Mouse (Mus musculus) heart, embryonic 12.5 days (tissue): ENCODE measurements around the gene Gm5800. TPM values are rescaled to one million over a fixed set of nuclear protein-coding genes. Genes with fewer than 3 reads are reported as not detected.
A peak's percentile ranks its signal among the peaks of the same experiment; 100 is the strongest.
"Not testable (repeated sequence)": the region's sequence is repeated elsewhere in the genome, so short reads cannot be mapped to it uniquely, and the experiment has no call there.

Experiments used
- ATAC-seq: fragments of 200-750 bp; cut with Nextera tagmentation; 2 replicates; pipeline ENCODE4 v1.8.0; 2017; ENCODE audit warnings: moderate TSS enrichment, moderate library complexity; ENCODE audit not compliant: insufficient number of reproducible peaks, low FRiP score
- H3K27ac ChIP-seq: fragments of 300-500 bp; sonication (generic); 2 replicates; pipeline ENCODE4 v1.5.1; 2016; ENCODE audit warnings: mild to moderate bottlenecking, moderate library complexity; ENCODE audit not compliant: poor library complexity, severe bottlenecking
- H3K27me3 ChIP-seq: fragments of 300-500 bp; sonication (generic); replicated peaks from 2 replicates; pipeline ENCODE4 v1.6.1; 2016; ENCODE audit warnings: mild to moderate bottlenecking, moderate library complexity
- H3K36me3 ChIP-seq: fragments of 300-500 bp; sonication (generic); 2 replicates; pipeline ENCODE4 v1.6.1; 2016; ENCODE audit warnings: mild to moderate bottlenecking, moderate library complexity
- H3K4me1 ChIP-seq: fragments of 300-500 bp; sonication (generic); replicated peaks from 2 replicates; pipeline ENCODE4 v1.6.1; 2016; ENCODE audit warnings: mild to moderate bottlenecking
- H3K4me2 ChIP-seq: fragments of 300-500 bp; sonication (generic); 2 replicates; pipeline ENCODE4 v1.6.1; 2016; ENCODE audit warnings: mild to moderate bottlenecking, moderate library complexity
- H3K4me3 ChIP-seq: fragments of 300-500 bp; sonication (generic); 2 replicates; pipeline ENCODE4 v1.5.1; 2016; ENCODE audit warnings: mild to moderate bottlenecking
- H3K9ac ChIP-seq: fragments of 300-500 bp; sonication (generic); 2 replicates; pipeline ENCODE4 v1.6.1; 2016; ENCODE audit warnings: mild to moderate bottlenecking, moderate library complexity
- H3K9me3 ChIP-seq: fragments of 300-500 bp; sonication (generic); replicated peaks from 2 replicates; pipeline ENCODE4 v1.6.1; 2016; ENCODE audit warnings: mild to moderate bottlenecking, moderate library complexity
- WGBS: fragments of 180-500 bp; shearing (Covaris S2); methylation state at CpG from one replicate; pipeline ENCODE4 v1.1.7; 2016; 5-methylcytosine and 5-hydroxymethylcytosine counted together
- polyA plus RNA-seq: library from polyadenylated mRNA; unstranded; fragments of >200 nt; fragmentation: Nextera tagmentation; extraction: Ambion mirVana; gene quantifications from 2 replicates; pipeline ENCODE4 v1.2.1, GENCODE M21; 2016

Gene Gm5800
- polyA plus RNA-seq = not detected in 2 replicates

DNA sequence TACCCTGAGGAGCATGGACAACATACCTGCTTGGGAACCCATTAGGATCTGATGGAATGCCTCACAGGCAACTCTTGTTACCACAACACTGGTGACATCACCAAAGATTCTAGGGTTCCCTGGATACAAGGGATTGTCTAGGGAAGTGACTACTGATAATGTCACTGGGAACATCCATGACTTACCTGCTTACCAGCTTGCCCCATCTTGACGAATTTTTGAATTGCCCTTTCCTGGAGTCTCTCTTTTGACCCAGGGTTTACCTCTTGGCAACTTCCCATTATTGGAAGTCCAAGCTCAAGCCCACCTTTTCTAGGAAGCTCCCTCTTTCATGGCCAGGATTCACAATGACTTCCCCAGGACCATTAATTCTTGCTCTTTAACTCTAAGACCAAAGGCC is at the start of gene Gm5800:
Gm5800 (minus strand) TSS at position 101 of the 400 bp plus-strand sequence.
- H3K27me3 ChIP-seq = no peaks in the 10 kb centered on the region
- ATAC-seq = no peak
- no peak within 1 kb of the TSS for H3K9ac ChIP-seq
- no peaks in the 10 kb centered on the region for H3K4me1 ChIP-seq
- H3K36me3 ChIP-seq = no peaks in the 10 kb centered on the region
- H3K4me3 ChIP-seq = no peak within 1 kb of the TSS
- no peak within 1 kb of the TSS for H3K4me2 ChIP-seq
- H3K9me3 ChIP-seq = no peaks in the 10 kb centered on the region
- no peak within 1 kb of the TSS for H3K27ac ChIP-seq
- 37% methylated on average over 1 of the region's 1 CpGs for WGBS

DNA sequence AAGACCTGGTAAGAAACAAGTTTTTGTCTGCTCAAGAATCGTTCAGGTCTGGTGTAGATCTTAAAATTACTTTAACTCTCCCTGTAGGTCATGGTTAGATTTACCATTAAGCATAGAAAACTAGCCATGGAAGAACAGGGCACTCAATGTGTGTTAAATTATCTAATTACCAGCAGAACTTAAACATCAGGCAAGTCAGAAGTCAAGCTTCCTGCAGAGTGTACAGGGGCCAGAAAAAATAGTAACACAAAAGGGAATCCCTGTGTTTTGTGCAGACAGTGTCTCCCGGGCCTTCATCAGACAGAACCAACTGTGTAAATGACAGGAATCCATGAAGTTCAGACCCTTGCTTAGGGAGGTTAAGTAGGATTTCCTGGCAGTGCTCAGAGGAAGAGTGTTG is 39.0 kb upstream of the Gm5800 start:
- no peak for ATAC-seq
- H3K27ac ChIP-seq = no peak overlapping the region
- H3K4me1 ChIP-seq = no peaks in the 10 kb centered on the region
- H3K9ac ChIP-seq = no peak overlapping the region
- H3K27me3 ChIP-seq = no peaks in the 10 kb centered on the region
- no peaks in the 10 kb centered on the region for H3K36me3 ChIP-seq
- H3K4me3 ChIP-seq = no peak overlapping the region
- H3K9me3 ChIP-seq = no peaks in the 10 kb centered on the region
- no peak overlapping the region for H3K4me2 ChIP-seq
- WGBS = 72% methylated on average over 2 of the region's 2 CpGs

DNA sequence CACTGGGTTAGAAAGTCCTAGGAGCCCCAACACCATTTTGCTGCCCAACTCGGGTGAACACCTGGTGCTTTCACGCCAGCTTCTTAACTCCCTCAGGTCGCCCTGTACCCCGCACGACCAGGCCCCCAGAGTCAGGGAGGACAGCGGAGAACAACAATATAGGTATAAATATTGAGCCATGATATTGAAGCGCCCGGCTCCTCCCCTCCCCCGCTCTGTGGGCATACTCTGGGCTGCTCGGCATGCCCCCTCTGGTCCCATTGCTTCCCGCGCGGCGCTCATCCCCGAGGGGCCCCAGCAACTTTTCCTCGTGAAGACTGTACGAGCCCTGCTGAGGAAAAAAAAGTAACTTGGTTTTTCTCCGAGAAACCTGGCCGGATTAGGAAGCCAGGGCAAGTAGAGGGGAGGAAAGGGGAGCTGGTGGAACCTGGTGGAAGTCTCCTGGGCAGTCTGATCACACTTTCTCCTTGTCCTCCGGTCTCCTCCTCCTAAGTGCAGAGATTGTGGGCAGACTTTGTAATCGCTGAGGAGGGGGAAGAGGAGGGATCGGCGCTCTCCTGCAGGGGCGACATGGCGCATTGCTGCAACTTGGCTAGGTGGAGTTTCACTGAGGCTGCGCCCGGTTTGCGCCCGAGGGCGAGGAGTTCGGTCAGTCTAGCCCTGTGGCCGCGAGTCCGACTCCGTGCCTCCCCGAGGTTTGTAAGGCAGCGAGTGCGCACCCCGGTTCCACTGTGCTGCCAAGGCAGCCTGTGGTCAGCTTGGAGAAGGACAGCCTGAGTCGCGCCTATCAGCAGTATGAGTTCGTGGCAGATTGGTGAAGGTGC is 23.6 kb upstream of the Gm5800 start:
- H3K27ac ChIP-seq = no peak overlapping the region
- H3K9me3 ChIP-seq = no peaks in the 10 kb centered on the region
- WGBS = under 1% methylated on average over 42 of the region's 42 CpGs
- H3K36me3 ChIP-seq = no peaks in the 10 kb centered on the region
- peak overlapping the region; percentile 45 for H3K4me3 ChIP-seq
- H3K27me3 ChIP-seq = peaks cover 57% of the 10 kb centered on the region
- ATAC-seq = peak; percentile 25; the same call in 1 of the 2 replicates
- peaks cover 15% of the 10 kb centered on the region for H3K4me1 ChIP-seq
- H3K9ac ChIP-seq = 0 out of 2 replicates have a peak overlapping the region, but pooled peaks have one; percentile 26
- H3K4me2 ChIP-seq = peak overlapping the region; percentile 90

DNA sequence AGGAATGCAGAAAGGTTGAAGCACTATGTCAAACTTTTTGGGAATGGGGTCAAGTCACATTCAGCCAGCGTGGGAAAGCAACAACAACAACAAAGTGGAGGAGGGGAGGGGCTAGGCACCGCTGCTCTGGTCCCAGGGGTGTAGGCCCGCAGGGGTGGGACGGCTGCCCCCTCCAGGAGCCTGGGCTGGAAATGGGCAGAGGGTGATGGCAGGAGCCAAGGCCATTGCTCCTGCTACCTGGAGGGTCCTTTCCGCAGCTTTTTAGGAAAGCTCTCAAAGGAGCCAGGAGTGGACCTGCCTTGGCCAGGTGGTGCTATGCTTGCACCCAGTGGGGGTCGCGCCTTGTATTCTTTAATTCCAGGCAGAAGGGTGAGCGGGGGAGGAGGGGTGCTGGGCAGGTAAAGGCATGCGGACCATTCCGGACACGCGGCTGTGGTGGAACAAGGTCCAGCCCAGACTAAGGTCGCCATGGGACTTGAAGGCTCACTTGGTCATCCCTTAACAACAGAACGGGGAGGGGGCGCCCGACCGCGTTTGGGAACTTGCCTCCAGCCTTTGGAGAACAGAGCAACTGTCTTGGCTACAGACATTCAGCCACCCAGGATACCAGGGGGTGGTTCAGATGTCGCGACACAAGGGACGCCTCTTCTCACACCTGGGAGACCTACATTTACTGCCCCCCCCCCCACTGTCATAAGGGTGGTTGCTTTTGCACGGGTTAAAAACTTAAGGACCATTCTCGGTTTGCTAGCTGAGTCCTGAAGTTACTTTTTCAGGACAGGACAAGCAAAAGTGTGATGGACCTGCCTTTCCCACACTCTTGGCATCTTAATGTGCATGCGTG is 22.4 kb upstream of the Gm5800 start:
- peaks cover 15% of the 10 kb centered on the region for H3K4me1 ChIP-seq
- 2% methylated on average over 24 of the region's 24 CpGs for WGBS
- H3K36me3 ChIP-seq = no peaks in the 10 kb centered on the region
- H3K27ac ChIP-seq = no peak overlapping the region
- H3K27me3 ChIP-seq = peaks cover 57% of the 10 kb centered on the region
- peak overlapping the region; percentile 45 for H3K4me3 ChIP-seq
- no peak for ATAC-seq
- no peaks in the 10 kb centered on the region for H3K9me3 ChIP-seq
- H3K4me2 ChIP-seq = peak overlapping the region; percentile 90
- no peak overlapping the region for H3K9ac ChIP-seq

DNA sequence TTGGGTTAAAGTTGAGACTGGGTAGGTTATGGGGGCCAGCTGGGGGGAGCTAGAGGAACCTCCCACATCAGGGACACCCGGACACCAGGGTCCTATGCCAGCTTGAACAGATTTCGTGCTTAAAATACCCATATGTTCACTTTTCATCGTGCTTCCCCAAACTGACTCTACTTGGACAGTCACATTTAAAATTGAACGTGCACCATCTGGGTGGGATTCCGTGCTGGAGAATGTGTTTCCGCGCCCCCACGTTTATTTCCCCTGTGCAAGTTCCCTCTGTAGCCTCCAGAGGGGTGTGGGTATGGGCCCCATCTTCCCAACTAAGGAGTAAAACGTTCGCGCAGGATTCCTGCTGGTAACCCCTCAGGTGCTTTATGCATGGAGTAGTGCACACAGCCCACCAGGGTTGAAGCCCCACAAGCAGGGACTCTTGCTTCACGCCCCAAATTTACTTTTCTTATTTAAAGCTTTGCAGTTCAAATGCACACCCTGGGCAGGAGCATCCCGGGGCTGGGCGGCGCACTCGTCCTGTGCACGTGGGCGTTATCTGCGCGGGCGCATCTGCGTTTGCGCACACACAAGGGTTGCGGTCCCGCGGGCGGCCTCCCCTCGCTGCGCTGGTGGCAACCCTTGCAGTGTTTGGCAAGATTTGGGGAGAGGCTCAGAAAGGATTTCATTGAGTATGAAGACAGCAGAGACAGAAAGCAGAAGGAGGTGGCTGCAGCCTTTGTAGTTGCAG is 21.6 kb upstream of the Gm5800 start:
- WGBS = 5% methylated on average over 29 of the region's 29 CpGs
- Histone ChIP-seq H3K4me3 (peak overlapping the region; percentile 45), H3K9me3 (no peaks in the 10 kb centered on the region), H3K4me2 (peak overlapping the region; percentile 90), H3K27me3 (peaks cover 55% of the 10 kb centered on the region), H3K36me3 (no peaks in the 10 kb centered on the region), H3K27ac (no peak overlapping the region), H3K9ac (no peak overlapping the region), H3K4me1 (peaks cover 15% of the 10 kb centered on the region)
- no peak for ATAC-seq

DNA sequence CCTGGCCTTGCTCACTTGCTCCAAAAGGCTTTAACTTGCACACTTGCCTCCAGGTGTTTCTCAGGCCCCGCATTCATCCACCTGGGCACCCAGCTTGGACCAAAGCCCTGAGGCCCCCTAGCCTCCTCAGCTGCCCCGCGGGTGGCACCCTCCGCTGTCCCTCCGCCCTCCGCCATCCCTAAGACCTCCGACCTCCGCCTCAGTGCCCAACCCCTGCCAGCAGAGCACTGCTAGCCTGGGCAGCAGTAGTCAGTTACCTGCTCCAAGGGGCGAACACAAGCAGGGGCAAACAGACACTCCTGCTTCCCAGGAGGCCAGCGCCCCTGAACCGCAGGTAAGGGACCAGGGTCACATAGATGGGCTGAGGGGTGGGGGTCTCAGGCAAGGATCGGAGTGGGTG is 21.0 kb upstream of the Gm5800 start:
- Histone ChIP-seq H3K27me3 (peaks cover 54% of the 10 kb centered on the region), H3K36me3 (no peaks in the 10 kb centered on the region), H3K9me3 (no peaks in the 10 kb centered on the region), H3K9ac (no peak overlapping the region), H3K27ac (no peak overlapping the region), H3K4me2 (no peak overlapping the region), H3K4me1 (peaks cover 15% of the 10 kb centered on the region), H3K4me3 (no peak overlapping the region)
- WGBS = 17% methylated on average over 12 of the region's 12 CpGs
- no peak for ATAC-seq

DNA sequence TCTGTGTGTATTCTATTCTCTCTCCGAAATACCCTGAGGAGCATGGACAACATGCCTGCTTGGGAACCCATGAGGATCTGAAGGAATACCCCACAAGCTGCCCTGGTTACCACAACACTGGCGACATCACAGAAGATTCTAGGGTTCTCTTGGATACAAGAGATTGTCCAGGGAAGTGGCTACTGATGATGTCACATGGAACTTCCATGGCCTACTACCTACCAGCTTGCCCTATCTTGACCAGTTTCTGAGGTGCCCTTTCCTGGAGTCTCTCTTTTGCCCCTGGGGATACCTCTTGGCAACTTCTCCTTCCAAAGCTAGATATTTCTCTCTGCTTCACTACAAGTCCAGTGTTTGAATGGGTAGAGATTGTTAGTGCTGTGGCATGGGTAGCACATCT is 21.6 kb downstream of the Gm5800 start, which contains the start of gene Gm17079:
Gm17079 (minus strand) TSS at position 101 of the 400 bp plus-strand sequence.
- 69% methylated on average over 1 of the region's 2 CpGs for WGBS
- H3K36me3 ChIP-seq = not testable (repeated sequence)

DNA sequence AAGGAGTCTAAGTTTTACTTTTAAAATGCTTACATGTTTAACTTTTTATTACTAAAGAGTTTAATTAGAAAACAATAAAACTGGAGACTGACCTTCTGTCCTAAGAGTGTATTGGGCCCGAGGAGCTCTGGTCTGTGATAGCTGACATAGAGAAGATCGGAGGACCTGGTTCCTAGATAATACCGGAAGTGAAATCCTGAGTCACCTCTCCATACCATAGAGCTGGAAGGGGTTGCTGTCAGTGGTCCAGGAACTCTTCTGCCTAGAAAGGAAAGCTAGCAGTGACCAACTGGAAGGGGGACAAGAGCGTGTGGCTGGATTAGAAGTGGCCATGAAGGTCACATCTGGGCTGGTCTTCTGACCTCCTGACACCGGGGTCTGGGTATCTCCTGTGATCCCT is 39.7 kb downstream of the Gm5800 start:
- Histone ChIP-seq H3K36me3 (no peaks in the 10 kb centered on the region), H3K9ac (no peak overlapping the region), H3K27me3 (no peaks in the 10 kb centered on the region), H3K27ac (no peak overlapping the region), H3K4me3 (no peak overlapping the region), H3K9me3 (no peaks in the 10 kb centered on the region), H3K4me1 (no peaks in the 10 kb centered on the region), H3K4me2 (no peak overlapping the region)
- WGBS = 86% methylated on average over 5 of the region's 5 CpGs
- ATAC-seq = no peak

More for the DNA sequence above, 21.6 kb downstream of the Gm5800 start, which contains the start of gene Gm17079:
- not testable (repeated sequence) for H3K27ac ChIP-seq, H3K4me3 ChIP-seq, H3K9ac ChIP-seq, H3K27me3 ChIP-seq, ATAC-seq, H3K4me1 ChIP-seq, H3K9me3 ChIP-seq, H3K4me2 ChIP-seq

Other genes starting within 250 kb of the Gm5800 start
- not detected in 2 replicates for gene Gm5622, start 164.4 kb downstream of the Gm5800 start, polyA plus RNA-seq
- not detected in 2 replicates for gene Gm17175, start 143.1 kb downstream of the Gm5800 start, polyA plus RNA-seq
- gene Gm17174, start 125.0 kb downstream of the Gm5800 start, polyA plus RNA-seq = not detected in 2 replicates
- gene Gm17078, start 105.9 kb downstream of the Gm5800 start, polyA plus RNA-seq = not detected in 2 replicates
- not detected in 2 replicates for gene Gm4181, start 81.5 kb downstream of the Gm5800 start, polyA plus RNA-seq
- not detected in 2 replicates for gene Gm17079, start 21.7 kb downstream of the Gm5800 start, polyA plus RNA-seq
- not detected in 2 replicates for gene Ang4, start 56.4 kb upstream of the Gm5800 start, polyA plus RNA-seq
- gene AY358078, start 82.9 kb upstream of the Gm5800 start, polyA plus RNA-seq = not detected in 2 replicates
- not detected in 2 replicates for gene Ear6, start 136.5 kb upstream of the Gm5800 start, polyA plus RNA-seq
- gene Mettl17, start 167.7 kb upstream of the Gm5800 start, polyA plus RNA-seq = 39.7 and 40.4 TPM in 2 replicates
- gene Slc39a2, start 175.7 kb upstream of the Gm5800 start, polyA plus RNA-seq = 0.20 and 0.44 TPM in 2 replicates
- gene Ndrg2, start 197.0 kb upstream of the Gm5800 start, polyA plus RNA-seq = 224 and 228 TPM in 2 replicates
- gene Tppp2, start 201.2 kb upstream of the Gm5800 start, polyA plus RNA-seq = not detected in 2 replicates
- not detected in 2 replicates for gene Rnase13, start 205.6 kb upstream of the Gm5800 start, polyA plus RNA-seq